Mouse (Mus musculus): ENCODE measurements at regions not wholly inside any gene's neighbourhood (a gene's known extent, or its start where the extent isn't known, plus 50 kb on each side); places are given as distances from the start of the nearest gene placed in this dataset.

DNA sequence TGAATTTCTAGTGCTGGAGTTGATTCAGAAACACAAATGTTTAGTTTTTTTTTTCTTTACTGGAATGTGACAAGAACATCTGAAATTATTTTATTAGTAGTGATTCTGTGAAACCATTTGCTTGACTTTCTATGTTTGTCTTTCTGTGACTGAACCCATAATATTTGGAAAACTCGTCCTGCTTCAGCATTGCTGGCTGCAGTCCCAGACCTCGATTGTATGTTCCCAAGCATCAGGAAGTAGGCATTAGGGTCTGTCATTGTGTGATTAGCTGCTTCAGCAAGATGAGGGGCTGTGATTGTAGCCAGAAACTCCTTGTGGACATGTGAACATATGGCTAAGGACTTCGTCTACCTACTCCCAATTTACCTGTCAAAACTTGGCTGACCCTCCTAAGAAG is 122.2 kb upstream of the Zwint start:
- DNase-seq (ENCODE audit: low spot score) = no peak

GRCm38 (mm10) chr10:72533427-72533826 is 121.2 kb upstream of the Zwint start:
- Histone ChIP-seq H3K9me3 (ENCODE audit: control insufficient read depth, low read length) (no peaks in the 10 kb centered on the region), H3K27ac (no peak overlapping the region), H3K27me3 (ENCODE audit: control insufficient read depth, insufficient read depth, low read length) (no peaks in the 10 kb centered on the region), H3K9ac (no peak overlapping the region), H3K4me2 (replicated peaks) (no peak overlapping the region), H3K4me3 (replicated peaks; ENCODE audit: low read length) (no peak overlapping the region), H3K4me1 (replicated peaks; ENCODE audit: control insufficient read depth, insufficient read depth, low read length) (no peaks in the 10 kb centered on the region), H3K36me3 (replicated peaks; ENCODE audit: control insufficient read depth, insufficient read depth) (no peaks in the 10 kb centered on the region)
- 74% methylated on average over 3 of the region's 3 CpGs for WGBS
- ATAC-seq (ENCODE audit: low FRiP score) (no peak), DNase-seq (ENCODE audit: low spot score) (no peak)

More for the DNA sequence above, 122.2 kb upstream of the Zwint start:
- no peak for ATAC-seq (ENCODE audit: low FRiP score)
- H3K4me2 ChIP-seq (replicated peaks) = no peak overlapping the region
- 70% methylated on average over 3 of the region's 3 CpGs for WGBS
- no peaks in the 10 kb centered on the region for H3K27me3 ChIP-seq (ENCODE audit: control insufficient read depth, insufficient read depth, low read length)
- H3K27ac ChIP-seq = no peak overlapping the region
- no peaks in the 10 kb centered on the region for H3K4me1 ChIP-seq (replicated peaks; ENCODE audit: control insufficient read depth, insufficient read depth, low read length)
- H3K36me3 ChIP-seq (replicated peaks; ENCODE audit: control insufficient read depth, insufficient read depth) = no peaks in the 10 kb centered on the region
- no peak overlapping the region for H3K9ac ChIP-seq
- no peak overlapping the region for H3K4me3 ChIP-seq (replicated peaks; ENCODE audit: low read length)
- H3K9me3 ChIP-seq (ENCODE audit: control insufficient read depth, low read length) = no peaks in the 10 kb centered on the region

DNA sequence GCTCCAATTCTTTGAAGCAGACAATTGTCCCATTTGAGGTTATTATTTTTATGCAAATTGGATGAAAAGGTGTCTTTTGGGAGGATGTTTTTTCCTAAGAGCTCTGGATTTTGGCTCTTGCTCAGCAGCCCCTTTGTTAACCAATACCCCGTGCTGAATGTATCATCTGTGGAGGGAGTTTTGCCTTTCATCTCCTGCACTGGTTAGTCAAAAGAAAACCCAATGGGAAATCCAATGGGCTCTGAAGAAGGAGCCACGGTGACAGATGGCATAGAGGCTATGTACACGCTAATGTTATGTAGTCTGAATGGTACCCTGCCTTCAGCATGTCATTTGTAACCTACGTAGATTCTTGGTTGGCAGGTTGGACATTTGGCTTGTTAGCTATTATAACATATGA is 120.8 kb upstream of the Zwint start:
- Histone ChIP-seq H3K36me3 (replicated peaks; ENCODE audit: control insufficient read depth, insufficient read depth) (no peaks in the 10 kb centered on the region), H3K27me3 (ENCODE audit: control insufficient read depth, insufficient read depth, low read length) (no peaks in the 10 kb centered on the region), H3K4me1 (replicated peaks; ENCODE audit: control insufficient read depth, insufficient read depth, low read length) (no peaks in the 10 kb centered on the region), H3K9me3 (ENCODE audit: control insufficient read depth, low read length) (no peaks in the 10 kb centered on the region), H3K4me2 (replicated peaks) (no peak overlapping the region), H3K27ac (no peak overlapping the region), H3K9ac (no peak overlapping the region), H3K4me3 (replicated peaks; ENCODE audit: low read length) (no peak overlapping the region)
- 65% methylated on average over 4 of the region's 4 CpGs for WGBS
- DNase-seq (ENCODE audit: low spot score) (no peak), ATAC-seq (ENCODE audit: low FRiP score) (peak; percentile 51; the same call in 1 of the 2 replicates)

GRCm38 (mm10) chr10:72549564-72549963 is 105.1 kb upstream of the Zwint start:
- Histone ChIP-seq H3K4me1 (replicated peaks; ENCODE audit: control insufficient read depth, insufficient read depth, low read length) (no peaks in the 10 kb centered on the region), H3K36me3 (replicated peaks; ENCODE audit: control insufficient read depth, insufficient read depth) (no peaks in the 10 kb centered on the region), H3K27ac (no peak overlapping the region), H3K4me2 (replicated peaks) (no peak overlapping the region), H3K9ac (no peak overlapping the region), H3K9me3 (ENCODE audit: control insufficient read depth, low read length) (no peaks in the 10 kb centered on the region), H3K4me3 (replicated peaks; ENCODE audit: low read length) (no peak overlapping the region), H3K27me3 (ENCODE audit: control insufficient read depth, insufficient read depth, low read length) (no peaks in the 10 kb centered on the region)
- whole genome bisulfite sequencing = 52% methylated on average over 1 of the region's 1 CpGs
- ATAC-seq (ENCODE audit: low FRiP score) = no peak; the same call in 1 of the 2 replicates
- DNase-seq (ENCODE audit: low spot score) = no peak

GRCm38 (mm10) chr10:72551561-72551960 is 103.1 kb upstream of the Zwint start:
- H3K4me1 ChIP-seq (replicated peaks; ENCODE audit: control insufficient read depth, insufficient read depth, low read length) = no peaks in the 10 kb centered on the region
- H3K9ac ChIP-seq = no peak overlapping the region
- H3K36me3 ChIP-seq (replicated peaks; ENCODE audit: control insufficient read depth, insufficient read depth) = no peaks in the 10 kb centered on the region
- H3K4me3 ChIP-seq (replicated peaks; ENCODE audit: low read length) = no peak overlapping the region
- no peaks in the 10 kb centered on the region for H3K27me3 ChIP-seq (ENCODE audit: control insufficient read depth, insufficient read depth, low read length)
- no peak overlapping the region for H3K4me2 ChIP-seq (replicated peaks)
- DNase-seq (ENCODE audit: low spot score) (no peak), ATAC-seq (ENCODE audit: low FRiP score) (no peak)
- H3K9me3 ChIP-seq (ENCODE audit: control insufficient read depth, low read length) = no peaks in the 10 kb centered on the region
- WGBS = 83% methylated on average over 7 of the region's 7 CpGs
- H3K27ac ChIP-seq = no peak overlapping the region

DNA sequence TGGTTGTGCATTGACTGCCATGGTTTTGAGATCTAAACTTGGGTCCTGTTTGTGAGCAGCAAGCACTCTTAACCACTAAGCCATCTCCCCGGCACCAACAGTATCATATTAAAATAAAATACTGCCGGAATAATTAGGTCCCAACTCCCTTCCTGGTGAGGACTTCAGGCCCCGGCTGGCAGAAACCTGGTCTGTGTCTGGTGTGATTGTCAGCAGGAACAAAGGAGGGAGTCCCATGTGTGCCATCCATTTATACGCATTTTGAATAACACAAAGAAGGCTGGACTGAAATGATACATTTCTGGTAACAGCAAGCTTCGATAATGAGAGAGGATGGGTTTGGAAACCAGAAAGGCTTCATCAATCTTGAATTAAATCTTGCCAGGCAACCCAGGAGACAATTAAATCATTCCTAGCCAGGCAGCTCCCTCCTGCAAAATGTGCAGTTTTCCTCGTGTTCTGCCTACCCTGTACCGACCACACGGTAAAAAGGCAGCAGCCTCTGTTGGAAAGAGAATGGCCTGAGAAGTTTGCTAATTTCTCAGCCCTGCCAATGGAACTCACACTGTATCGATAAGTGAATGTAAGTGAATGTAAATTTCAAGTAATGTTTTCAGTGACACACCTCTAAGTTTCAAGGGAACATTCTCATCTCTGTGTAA is 80.5 kb upstream of the Zwint start:
- Histone ChIP-seq H3K27me3 (ENCODE audit: control insufficient read depth, insufficient read depth, low read length) (no peaks in the 10 kb centered on the region), H3K4me1 (replicated peaks; ENCODE audit: control insufficient read depth, insufficient read depth, low read length) (no peaks in the 10 kb centered on the region), H3K27ac (no peak overlapping the region), H3K9ac (no peak overlapping the region), H3K9me3 (ENCODE audit: control insufficient read depth, low read length) (no peaks in the 10 kb centered on the region), H3K36me3 (replicated peaks; ENCODE audit: control insufficient read depth, insufficient read depth) (no peaks in the 10 kb centered on the region), H3K4me3 (replicated peaks; ENCODE audit: low read length) (no peak overlapping the region), H3K4me2 (replicated peaks) (no peak overlapping the region)
- ATAC-seq (ENCODE audit: low FRiP score) = peak; percentile 60; the same call in 1 of the 2 replicates
- 35% methylated on average over 9 of the region's 9 CpGs for WGBS
- DNase-seq (ENCODE audit: low spot score) = no peak

GRCm38 (mm10) chr10:72577713-72578112 is 76.9 kb upstream of the Zwint start:
- Histone ChIP-seq H3K36me3 (replicated peaks; ENCODE audit: control insufficient read depth, insufficient read depth) (no peaks in the 10 kb centered on the region), H3K27me3 (ENCODE audit: control insufficient read depth, insufficient read depth, low read length) (no peaks in the 10 kb centered on the region), H3K4me2 (replicated peaks) (no peak overlapping the region), H3K4me3 (replicated peaks; ENCODE audit: low read length) (no peak overlapping the region), H3K9ac (no peak overlapping the region), H3K9me3 (ENCODE audit: control insufficient read depth, low read length) (no peaks in the 10 kb centered on the region), H3K27ac (no peak overlapping the region), H3K4me1 (replicated peaks; ENCODE audit: control insufficient read depth, insufficient read depth, low read length) (no peaks in the 10 kb centered on the region)
- DNase-seq (ENCODE audit: low spot score) (no peak), ATAC-seq (ENCODE audit: low FRiP score) (no peak)
- 91% methylated on average over 3 of the region's 3 CpGs for WGBS

DNA sequence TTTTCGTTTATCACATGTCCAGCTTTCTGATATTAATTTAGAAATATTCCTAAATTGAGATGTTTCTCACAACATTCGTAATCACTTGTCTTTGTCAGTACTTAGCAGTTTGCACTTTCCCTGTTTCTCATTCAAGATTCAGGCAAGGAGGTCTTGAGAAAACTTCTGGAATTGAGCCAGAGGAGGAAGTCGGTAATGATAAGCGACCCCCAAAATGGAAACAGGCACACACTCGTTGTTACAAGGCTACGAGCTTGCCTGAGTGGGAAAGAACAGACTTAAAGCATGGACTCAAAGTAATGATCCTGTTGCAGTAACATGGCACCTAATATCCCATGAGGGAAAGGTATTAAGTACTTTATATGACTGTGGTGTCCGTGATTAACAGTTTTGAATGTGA is 76.1 kb upstream of the Zwint start:
- DNase-seq (ENCODE audit: low spot score) (no peak), ATAC-seq (ENCODE audit: low FRiP score) (no peak)
- Histone ChIP-seq H3K4me1 (replicated peaks; ENCODE audit: control insufficient read depth, insufficient read depth, low read length) (no peaks in the 10 kb centered on the region), H3K4me3 (replicated peaks; ENCODE audit: low read length) (no peak overlapping the region), H3K27me3 (ENCODE audit: control insufficient read depth, insufficient read depth, low read length) (no peaks in the 10 kb centered on the region), H3K9me3 (ENCODE audit: control insufficient read depth, low read length) (no peaks in the 10 kb centered on the region), H3K4me2 (replicated peaks) (no peak overlapping the region), H3K27ac (no peak overlapping the region), H3K9ac (no peak overlapping the region), H3K36me3 (replicated peaks; ENCODE audit: control insufficient read depth, insufficient read depth) (no peaks in the 10 kb centered on the region)
- 70% methylated on average over 7 of the region's 7 CpGs for WGBS

- H3K4me3 ChIP-seq (replicated peaks; ENCODE audit: low read length) = no peak overlapping the region
- H3K4me2 ChIP-seq (replicated peaks) = no peak overlapping the region
- H3K9ac ChIP-seq = no peak overlapping the region
- no peaks in the 10 kb centered on the region for H3K36me3 ChIP-seq (replicated peaks; ENCODE audit: control insufficient read depth, insufficient read depth)
- 88% methylated on average over 4 of the region's 4 CpGs for WGBS
- no peaks in the 10 kb centered on the region for H3K27me3 ChIP-seq (ENCODE audit: control insufficient read depth, insufficient read depth, low read length)
- no peaks in the 10 kb centered on the region for H3K4me1 ChIP-seq (replicated peaks; ENCODE audit: control insufficient read depth, insufficient read depth, low read length)
- DNase-seq (ENCODE audit: low spot score) (no peak), ATAC-seq (ENCODE audit: low FRiP score) (no peak)
- no peak overlapping the region for H3K27ac ChIP-seq
- H3K9me3 ChIP-seq (ENCODE audit: control insufficient read depth, low read length) = no peaks in the 10 kb centered on the region
Observed at GRCm38 (mm10) chr10:72581311-72581710, 73.3 kb upstream of the Zwint start.

- no peak overlapping the region for H3K27ac ChIP-seq
- H3K4me2 ChIP-seq (replicated peaks) = no peak overlapping the region
- no peaks in the 10 kb centered on the region for H3K36me3 ChIP-seq (replicated peaks; ENCODE audit: control insufficient read depth, insufficient read depth)
- no peak overlapping the region for H3K4me3 ChIP-seq (replicated peaks; ENCODE audit: low read length)
- H3K9ac ChIP-seq = no peak overlapping the region
- H3K4me1 ChIP-seq (replicated peaks; ENCODE audit: control insufficient read depth, insufficient read depth, low read length) = no peaks in the 10 kb centered on the region
- no peaks in the 10 kb centered on the region for H3K9me3 ChIP-seq (ENCODE audit: control insufficient read depth, low read length)
- DNase-seq (ENCODE audit: low spot score) (no peak), ATAC-seq (ENCODE audit: low FRiP score) (no peak)
- H3K27me3 ChIP-seq (ENCODE audit: control insufficient read depth, insufficient read depth, low read length) = no peaks in the 10 kb centered on the region
- 83% methylated on average over 4 of the region's 4 CpGs for WGBS
Observed at GRCm38 (mm10) chr10:72588561-72588960, 66.1 kb upstream of the Zwint start.

Data from hindbrain, embryonic 14.5 days (tissue).